Mouse (Mus musculus): ENCODE results near the gene Rwdd1.

DNA sequence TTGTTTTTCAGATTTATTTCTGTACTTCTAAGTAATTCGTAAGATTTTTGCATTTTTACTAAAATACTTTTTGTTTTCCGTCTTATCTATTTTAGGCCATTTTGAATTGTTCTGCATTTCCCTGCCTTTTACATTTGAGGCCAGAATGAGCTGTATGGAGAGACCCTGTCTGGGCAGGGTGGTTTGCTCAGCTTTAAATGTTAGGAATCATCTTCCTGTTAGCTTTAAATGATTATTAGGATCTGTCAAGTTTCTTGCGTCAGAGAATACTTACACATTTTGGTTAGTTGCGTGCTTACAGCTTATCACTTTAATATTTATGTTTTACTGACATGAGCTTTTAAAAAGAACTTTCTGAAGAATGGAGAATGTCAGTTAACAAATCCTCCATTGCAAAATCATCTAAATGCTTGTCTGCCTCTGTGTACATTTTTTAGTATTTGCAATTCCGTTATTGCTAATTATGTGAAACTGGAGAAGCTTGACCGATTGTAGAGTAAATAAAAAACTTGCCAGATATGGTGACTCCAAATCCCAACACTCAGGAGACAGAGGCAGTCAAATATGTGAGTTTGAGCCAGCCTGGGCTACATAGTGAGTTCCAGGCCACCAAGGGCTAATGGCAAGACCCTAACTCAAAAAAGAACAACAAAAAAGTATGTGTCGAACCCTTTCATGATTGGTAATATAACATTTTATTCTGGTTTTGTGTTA is 44.5 kb downstream of the Rwdd1 start:
- TF ChIP-seq POLR2A (IDR thresholded peaks at IDR 0.05; ENCODE audit: control insufficient read depth, extremely low read depth, insufficient read depth, low read length, poor library complexity) (no peak), CTCF (IDR thresholded peaks at IDR 0.05; ENCODE audit: borderline replicate concordance, control insufficient read depth, extremely low read depth, insufficient read depth, low read length, poor library complexity) (no peak)
